Mouse (Mus musculus): ENCODE measurements around the gene Akt3. TPM values are rescaled to one million over a fixed set of nuclear protein-coding genes. Genes with fewer than 3 reads are reported as not detected.

The Akt3 gene
- total RNA-seq, 2 experiments from 2014 or later, result 33.3 to 34.4 TPM

DNA sequence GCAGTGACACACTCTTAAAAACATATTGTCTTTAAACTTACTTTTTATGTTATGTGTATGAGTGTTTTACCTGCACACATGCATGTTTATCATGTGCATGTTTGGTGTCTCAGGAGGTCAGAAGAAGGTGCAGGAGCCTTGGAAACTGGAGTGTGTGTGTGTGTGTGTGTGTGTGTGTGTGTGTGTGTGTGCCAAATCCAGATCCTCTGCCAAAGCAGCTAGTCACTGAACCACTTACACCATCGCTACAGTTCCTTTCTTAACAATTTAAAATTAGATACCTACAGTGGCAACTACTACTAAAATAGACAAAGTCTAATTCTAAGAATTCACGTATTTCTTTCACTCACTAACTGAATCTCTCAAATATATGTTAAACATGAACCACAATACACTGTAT lies 209.2 kb downstream of the Akt3 start:
- DNase-seq, result no peak

DNA sequence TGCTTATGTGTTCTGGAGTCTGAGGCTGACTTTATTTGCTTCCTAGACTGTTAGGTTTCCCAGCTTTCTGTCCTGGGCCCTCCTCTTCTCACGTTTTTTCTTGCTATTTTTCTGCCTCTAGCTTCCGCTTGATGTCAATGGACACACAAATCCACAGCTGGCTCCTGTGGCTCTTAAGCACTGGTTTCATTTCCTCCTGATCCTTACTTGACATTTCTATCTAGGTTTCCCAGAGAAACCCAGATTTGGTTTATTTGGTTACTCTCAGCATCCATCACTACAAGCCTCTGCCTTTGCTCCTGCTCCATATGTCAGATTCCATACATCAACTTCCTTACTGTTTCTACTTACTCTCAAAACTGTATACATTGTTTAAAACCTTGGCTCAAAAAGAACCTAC lies 211.0 kb downstream of the Akt3 start:
- DNase-seq, result no peak

DNA sequence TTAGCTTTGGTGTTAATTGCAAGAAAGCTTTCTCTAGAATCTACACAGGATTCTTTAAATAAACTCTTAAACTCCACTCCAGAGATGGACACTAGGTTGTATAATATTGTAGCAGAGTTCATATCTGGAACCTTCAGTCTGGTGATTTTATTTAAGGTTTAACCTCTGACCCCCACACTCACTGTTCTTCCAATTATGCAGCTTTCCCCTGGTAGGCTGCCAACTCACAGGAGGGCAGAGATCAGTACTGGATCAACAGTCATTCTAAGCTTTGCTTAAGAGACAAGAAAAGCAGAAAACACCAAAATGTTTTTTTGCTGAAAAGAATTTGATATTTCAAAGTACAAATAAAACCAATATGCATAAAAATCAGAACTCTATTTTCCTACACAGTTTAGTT lies 212.1 kb downstream of the Akt3 start:
- no peak for DNase-seq

DNA sequence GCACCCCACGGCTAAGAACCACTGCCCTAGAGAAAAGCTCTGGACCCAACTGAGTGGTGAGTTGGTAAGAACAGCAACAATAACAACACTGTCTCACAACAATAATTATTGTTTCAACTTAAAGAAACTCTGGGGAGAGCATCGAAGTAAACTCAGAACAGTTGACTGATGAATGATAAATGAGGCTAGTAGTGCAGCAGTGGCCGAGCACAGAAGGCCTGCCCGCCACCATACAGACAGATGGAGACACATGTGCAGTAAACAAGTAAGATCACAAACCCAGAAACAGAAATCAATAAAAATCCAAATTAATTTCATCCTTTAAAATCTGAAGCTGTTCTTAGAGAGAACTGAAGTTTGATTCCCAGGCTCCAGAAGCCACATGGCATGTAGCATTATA lies 217.9 kb downstream of the Akt3 start:
- no peak for DNase-seq

DNA sequence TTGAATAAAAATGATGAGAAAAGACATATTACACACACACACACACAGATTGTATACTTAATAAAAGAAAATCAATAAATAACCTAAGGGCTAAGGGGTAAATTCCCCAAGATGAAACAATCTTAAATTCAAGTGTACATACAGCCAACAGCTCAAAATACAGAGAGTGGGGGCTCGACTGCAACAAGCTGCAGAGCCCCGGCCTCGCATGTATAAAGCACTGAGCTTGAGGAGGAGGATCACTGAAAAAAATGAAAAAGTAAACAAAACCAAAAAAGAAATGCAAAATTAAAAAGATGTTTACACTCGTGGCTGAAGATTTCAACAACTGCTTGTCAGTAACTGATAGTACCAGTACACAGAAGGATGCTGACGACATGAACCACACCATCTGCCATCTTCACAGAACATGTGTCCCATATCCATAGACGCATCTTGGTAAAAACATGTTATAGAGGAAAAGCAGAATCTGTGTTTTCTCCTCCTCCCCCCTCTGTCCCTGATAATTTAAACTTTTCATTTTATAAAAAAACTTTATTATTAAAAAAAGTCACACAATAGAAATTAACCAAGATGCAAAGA lies 218.8 kb downstream of the Akt3 start:
- no peak for DNase-seq

DNA sequence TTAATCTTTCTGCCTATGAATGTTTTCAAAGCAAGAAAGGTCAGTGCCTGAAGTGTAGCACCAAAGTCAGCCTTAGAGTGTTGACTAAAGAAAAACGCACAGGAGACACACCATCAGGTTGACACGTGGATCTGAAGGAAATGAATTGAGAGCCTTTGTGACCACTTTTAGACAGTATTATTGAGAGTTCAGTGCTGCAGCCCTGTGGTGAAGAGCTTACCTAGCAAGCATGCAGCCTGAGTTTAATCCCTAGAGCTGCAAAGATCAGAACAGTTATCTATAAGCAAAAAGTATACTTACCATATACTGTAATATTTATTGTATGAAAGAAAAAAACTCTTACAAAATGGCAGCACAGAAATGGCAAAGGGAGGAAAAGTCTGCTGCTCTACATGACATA lies 219.6 kb downstream of the Akt3 start:
- no peak for DNase-seq

DNA sequence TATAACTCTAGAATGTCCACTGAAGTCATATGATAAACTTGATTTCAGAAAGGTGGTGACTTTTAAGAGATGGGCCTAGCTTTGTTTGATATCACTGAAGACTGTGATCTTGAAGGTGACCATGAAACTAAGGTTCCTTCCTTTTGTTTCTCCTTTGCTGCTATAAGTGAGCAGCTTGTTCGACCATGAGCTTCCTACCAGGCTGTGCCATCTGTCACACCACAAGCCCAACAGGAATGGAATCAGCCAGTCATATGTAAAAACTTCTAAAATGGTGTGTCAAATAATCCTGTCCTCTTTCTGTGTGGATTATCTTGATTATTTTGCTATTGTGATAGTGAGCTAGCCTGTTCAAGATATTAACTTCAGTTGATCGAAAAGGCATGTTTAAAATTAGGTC lies 222.5 kb downstream of the Akt3 start:
- DNase-seq, result no peak

DNA sequence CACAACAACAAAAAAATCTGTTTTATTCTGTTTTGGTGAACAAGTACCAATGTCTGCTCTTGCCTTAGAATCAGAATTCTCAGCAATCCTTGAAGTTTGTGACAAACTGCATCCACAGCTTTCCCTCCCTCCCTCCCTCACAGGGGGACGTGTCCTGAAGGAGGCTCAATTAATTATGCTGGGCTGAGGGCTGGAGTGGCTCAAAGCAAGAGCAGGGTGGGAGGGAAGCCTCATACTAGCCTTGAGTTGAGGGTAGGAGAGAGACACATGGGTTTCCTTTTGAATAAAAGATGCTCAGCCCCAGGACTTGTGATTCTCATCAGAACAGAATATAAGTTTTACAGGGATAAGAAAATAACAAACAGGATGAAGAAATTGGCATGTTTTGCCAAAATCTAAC lies 225.8 kb downstream of the Akt3 start:
- no peak for DNase-seq

DNA sequence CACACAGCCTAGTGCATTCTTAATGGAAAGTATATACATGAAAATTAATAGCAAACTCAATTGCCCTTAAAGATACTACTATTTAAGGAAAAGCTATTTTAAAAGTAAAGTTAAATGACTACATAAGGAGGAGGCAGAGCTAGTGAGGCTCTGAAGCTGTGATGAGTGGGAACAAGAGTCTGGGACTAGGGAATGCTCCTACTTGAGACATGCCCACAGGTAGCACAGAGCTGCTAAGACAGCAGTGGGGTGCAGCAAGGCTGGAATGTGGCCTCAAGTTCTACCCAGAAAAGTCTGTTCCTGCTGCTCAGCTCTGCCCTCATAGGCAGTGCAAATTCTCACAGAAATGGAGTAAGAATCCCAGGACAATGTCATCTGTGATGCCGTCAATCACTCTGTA lies 226.8 kb downstream of the Akt3 start:
- DNase-seq, result no peak

DNA sequence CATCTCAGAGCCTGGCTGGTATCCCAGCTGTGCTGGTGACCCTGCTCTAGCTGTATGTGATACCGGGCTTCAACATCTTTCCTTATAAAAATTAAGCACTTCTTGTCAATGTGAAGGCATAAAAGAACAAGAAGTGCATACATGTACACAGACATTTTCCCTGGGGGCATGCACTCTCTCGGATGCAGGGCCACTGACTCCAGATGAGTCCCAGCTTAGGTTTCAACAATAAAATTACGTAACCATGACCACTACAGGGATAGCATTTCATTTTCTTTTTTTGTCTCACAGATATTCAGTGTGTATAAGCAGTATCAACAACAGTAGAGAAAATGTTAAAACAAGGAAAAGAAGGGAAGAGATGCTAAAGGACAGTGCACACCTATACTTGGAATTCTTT lies 227.3 kb downstream of the Akt3 start:
- no peak for DNase-seq

DNA sequence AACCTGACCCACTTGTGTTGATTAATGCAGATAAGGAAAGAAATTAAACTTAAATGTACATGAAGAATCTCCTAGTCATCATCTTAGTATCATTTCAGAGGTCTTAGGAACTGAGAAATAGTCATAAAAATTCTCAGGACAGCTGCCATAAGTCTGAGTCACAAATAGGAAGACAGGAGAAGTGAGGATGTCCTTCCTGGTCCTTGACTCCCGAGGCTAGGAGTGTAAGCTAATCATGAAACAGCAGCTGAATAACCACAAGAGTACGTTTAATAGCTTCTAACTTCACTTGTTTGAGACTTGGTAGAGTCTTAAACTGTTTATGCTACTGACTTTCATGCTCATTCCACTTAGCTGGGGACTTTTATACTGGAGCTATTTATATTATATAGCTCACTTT lies 229.0 kb downstream of the Akt3 start:
- no peak for DNase-seq

DNA sequence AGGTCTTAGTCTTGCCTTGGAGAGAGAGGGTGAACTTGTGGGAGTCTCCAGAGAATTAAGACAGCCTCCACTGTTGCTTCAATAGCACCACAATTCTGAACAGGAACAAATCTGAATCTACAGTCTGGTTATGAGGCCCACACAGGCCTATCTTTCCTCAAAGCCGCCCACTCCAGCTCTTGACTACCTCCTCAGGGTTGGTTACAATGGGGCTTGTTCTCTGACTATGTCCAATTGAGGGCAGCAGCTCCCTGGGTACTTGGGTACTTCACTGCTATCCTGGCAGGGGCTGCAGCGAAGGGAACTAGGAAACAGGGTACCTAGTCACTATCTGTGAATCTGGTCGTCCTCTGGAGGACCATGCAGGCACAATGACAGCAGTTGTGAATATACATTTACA lies 230.3 kb downstream of the Akt3 start:
- DNase-seq, result no peak

DNA sequence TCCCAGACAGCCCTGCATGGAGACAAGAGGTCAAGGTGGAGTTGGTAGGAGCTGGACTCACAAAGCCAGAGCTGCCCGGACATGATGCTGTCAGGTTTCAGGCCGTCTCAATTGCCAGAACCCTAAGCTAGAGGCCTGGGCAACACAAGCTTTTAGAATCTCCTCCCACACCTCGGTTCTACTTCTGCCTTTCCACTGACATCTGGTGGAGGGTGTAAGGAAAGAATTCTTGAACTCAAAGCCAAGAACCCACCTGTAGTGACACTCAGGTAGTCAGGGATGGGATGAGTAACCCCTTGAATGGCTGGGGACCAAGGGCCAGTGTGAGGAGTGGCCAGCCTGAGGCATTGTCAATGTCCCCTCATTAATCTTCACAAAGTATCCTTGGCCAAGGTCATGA lies 235.3 kb downstream of the Akt3 start:
- no peak for DNase-seq

DNA sequence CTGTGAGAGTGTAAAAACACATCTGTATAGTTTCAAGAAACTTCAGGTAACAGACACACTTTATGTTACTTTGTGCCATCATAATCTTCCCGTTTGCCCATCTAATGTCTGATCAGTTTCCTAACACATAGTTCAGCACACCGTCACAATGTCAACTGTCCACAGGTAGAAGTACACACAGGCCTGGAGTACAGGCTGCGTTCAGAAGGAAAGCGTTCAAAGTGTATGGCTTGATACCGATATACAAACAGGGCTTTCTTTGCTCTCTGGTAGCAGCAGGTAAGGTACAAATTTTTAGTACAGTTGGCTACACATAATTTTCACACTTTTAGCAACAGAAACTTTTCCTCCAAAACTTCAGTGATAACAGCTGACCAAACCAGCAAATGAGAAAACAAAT lies 238.3 kb downstream of the Akt3 start:
- no peak for DNase-seq

DNA sequence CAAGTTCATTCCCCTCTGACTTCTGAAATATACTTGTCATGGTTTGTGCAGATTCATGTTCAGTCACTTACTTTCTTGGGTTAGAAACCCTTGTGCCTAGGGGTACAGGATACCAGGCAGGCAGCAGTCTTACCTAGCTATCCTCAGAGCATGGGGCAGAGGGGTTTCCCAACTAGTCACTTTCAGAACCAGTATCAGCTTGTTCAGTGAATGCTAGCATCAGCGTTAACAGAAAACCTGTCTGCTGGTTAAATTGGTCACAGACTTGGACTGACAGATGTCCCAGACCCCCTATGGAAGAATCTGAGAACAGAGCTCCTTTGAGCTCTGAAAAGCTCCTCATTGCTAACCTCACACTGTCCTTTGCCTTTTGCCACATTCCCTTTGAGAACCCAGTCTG lies 239.3 kb downstream of the Akt3 start:
- no peak for DNase-seq

DNA sequence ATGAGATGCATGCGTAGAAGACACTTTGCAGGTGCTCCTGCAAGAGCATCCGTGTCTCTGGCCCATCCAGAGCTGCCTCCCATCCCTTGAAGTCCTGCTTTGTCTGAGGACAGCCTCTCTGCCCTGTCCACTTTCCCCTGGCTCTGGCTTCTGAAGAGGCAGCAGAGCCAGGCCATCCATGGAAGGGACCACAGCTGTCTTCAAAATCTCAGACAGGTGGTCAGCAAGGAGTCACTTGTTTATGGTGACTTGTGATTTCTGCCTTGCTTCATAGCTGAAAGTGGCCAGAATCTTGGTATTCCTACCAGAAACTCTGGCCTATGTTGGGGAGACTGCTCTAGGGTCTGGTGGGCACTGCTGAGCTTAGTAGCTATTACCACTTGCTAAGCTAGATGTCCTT lies 241.3 kb downstream of the Akt3 start:
- no peak for DNase-seq

DNA sequence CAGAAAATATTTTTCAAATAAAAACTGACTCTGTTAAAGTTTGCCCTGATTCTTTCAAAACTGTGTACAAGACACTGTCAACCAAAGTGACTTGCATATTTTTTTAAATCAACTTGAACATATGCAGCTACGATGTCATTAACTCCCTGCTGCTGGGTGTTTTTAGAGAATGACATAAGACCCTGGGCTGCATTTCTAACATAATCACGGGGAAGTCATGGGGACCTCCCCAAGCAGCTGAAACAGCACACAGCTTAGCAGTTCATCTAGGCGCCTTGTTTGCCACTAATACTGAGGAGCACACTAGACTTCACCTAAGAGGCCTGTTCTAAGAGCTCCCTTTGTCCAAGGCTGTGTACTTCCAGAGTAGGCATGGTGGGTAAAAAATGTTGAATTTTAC lies 242.1 kb downstream of the Akt3 start:
- no peak for DNase-seq

DNA sequence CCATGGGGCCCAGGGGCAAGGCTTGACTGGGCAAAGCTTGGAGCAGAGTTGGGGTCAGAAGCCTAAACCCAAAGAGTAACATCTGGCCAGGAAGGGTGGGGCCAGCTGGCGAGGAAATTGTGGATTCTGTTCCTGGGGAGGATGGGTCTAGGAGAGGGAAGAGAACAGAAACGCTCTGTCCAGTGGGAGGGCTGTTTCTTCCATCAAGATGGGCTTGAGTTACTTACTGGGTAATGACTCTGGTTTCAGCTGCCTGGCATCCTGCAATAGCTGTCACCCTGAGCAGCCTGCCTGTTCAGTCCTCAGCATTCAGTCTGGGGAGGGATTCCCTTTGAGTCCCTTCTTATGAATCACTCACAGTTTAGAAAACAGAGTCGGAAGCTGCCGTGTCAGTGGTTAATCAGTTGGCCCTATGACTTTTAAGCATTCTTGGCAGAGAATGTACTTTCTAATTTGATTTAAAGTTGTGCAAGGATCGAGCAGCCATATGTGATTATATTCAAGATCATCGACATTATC lies 243.0 kb downstream of the Akt3 start:
- no peak for DNase-seq

DNA sequence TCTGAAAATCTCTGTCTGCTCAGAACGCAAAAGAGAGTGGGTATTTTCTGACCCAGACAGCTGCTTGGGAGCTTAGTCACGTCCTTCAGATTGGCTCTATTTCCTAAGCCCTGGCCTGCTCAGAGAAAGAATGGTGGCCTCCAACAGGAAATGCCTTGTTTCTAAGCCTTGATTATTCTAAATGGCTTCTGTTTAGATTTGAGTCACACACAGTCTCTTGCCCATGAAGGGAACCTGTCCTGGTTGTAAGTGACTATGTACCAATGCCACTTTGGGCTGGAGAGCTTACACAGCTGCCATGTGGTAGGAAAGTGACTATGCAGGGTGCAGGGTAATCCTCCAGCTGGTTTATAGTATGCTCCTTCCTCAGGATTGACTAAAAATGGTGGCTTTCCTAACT lies 243.7 kb downstream of the Akt3 start:
- DNase-seq, result no peak

DNA sequence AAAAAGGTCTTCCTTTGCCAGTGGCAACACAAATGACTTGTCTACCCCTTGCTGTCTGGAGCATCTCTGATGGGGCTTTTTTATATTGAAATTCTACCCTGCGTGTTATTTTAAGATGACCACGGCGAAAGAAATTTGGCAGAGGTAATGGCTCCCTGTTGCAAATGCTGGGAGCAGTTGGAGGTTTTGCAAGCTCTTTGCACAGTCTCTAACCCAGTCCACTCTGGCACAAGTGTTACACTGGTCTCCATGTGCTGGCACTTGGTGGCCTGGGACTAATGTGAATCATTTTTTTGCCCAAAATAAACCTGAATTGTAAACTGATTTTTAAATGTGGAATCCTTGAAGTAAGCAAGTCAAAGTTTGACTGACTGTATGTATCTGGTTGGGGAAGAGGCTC lies 244.2 kb downstream of the Akt3 start:
- no peak for DNase-seq

DNA sequence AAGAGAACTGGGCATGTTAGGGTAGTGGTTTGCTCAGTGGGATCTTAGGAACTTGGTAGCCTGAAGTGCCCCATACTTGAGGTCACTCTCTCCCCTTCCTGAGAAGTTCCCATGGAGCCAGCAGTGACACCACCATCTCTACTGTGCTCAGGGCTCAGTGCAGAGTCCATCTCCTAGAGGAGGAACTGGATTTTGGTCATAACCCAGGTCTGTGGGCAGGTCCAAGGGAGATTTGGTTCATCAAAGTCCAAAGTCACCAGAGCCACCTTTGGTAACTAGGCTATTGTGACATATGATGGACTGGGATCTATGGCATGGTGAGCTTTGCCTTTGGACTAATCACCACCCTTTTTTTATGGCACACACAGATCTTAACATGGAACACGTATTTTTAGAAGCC lies 244.7 kb downstream of the Akt3 start:
- no peak for DNase-seq

DNA sequence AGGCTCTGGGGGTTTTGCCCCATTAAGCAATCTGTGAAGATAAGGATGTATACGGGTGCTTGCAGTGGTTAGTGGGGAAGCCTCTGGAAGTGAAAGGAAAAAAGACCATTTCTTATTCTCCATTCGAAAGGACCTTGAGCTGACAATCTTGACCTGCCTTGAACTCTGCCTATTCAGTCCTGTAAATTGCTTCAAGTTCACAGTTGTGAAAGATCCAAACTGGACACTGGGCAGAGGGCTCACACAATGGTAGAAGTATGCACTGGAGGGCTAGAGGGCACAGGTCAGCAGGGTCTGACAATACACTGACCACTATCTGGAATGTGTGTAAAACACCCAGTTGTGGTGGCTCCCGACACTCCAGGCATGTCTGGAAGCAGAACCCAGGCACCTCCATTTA lies 245.2 kb downstream of the Akt3 start:
- DNase-seq, result no peak

DNA sequence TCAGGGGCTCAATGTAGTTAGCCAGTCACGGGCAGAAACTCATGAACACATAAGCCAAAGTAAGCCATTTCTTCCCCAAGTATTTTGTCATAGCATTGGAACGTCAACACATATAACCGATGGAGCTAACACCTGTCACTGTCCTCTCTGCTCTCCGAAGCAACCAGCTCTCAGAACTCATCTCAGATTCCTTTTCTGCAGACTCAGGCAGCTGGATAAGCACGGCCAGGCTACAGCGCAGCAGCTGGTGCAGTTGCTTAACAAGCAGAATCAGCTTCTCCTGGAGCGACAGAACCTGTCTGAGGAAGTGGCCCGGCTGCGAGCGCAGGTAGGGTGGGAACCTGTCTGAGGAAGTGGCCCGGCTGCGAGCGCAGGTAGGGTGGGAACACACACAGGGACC lies 246.3 kb downstream of the Akt3 start:
- DNase-seq, result no peak

DNA sequence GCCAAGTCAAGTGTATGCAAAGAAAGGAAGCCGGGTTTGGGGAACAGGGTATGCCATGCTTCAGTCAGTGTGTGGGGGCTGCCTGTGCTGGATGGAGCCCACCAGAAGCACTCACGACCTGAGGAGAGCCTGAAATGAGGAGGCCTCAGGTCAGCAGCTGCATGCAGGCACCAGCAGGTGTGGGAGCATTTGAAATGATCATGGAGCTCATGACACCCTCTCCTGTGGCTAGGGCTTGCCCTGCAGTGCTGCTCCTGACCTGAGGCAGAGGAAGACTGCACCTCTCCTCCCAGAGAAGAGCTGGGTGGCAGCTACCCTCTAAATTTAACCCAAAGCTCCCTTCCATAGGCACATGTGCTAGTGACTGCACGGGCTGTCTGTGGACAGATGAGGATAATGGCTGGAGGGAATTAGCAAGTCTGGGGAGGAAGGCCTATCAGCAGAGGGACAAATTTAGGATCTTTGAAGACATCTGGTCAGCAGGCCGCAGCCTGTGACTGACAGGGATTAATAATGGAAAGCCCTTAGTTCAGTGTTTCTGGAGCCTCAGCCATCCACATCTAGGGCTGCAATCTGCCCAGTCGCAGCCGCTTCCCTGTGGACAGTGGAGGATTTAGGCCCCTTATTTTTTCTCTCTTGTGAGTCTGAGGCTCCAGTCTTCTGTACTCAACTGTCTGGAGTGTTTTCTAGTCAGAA lies 247.2 kb downstream of the Akt3 start:
- DNase-seq, result no peak

DNA sequence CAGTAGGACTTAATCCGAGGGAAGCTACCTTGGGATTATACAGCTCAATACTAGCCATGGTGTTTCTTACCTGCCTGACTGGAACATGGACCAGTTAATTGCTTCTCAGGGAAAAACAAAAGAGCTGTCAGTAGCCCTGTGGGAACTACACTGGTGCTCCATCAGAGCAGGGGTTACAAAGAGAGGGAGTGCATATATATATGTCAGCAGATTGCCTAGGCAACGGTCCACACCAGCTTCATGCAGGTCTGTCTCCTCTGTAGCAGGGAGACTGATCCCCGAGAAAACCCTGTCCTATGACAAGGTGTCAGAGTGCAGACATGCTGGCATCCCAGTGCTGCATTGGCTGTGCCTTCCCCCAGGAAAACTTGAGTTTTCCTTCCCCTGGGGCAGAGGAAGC lies 248.0 kb downstream of the Akt3 start:
- DNase-seq, result no peak
